Mouse (Mus musculus) stomach, embryonic 15.5 days (tissue): ENCODE measurements around the gene Mamstr. TPM values are rescaled to one million over a fixed set of nuclear protein-coding genes. Genes with fewer than 3 reads are reported as not detected.

Experiments used
- ATAC-seq: fragments of 200-750 bp; cut with Nextera tagmentation; 2 replicates; pipeline ENCODE4 v1.8.0; 2017; ENCODE audit warnings: low read depth, moderate number of reproducible peaks, moderate TSS enrichment; ENCODE audit not compliant: insufficient read depth, low FRiP score
- H3K27ac ChIP-seq: fragments of 300-500 bp; sonication (generic); 2 replicates; pipeline ENCODE4 v1.5.1; 2015; ENCODE audit warnings: mild to moderate bottlenecking, inconsistent platforms
- H3K27me3 ChIP-seq: fragments of 300-500 bp; sonication (generic); replicated peaks from 2 replicates; pipeline ENCODE4 v1.6.1; 2015; ENCODE audit warnings: inconsistent platforms
- H3K36me3 ChIP-seq: fragments of 300-500 bp; sonication (generic); 2 replicates; pipeline ENCODE4 v1.6.1; 2015; ENCODE audit warnings: inconsistent platforms
- H3K4me1 ChIP-seq: fragments of 300-500 bp; sonication (generic); 2 replicates; pipeline ENCODE4 v1.6.1; 2015; ENCODE audit warnings: inconsistent platforms
- H3K4me2 ChIP-seq: fragments of 300-500 bp; sonication (generic); 2 replicates; pipeline ENCODE4 v1.6.1; 2015; ENCODE audit warnings: mild to moderate bottlenecking, inconsistent platforms
- H3K4me3 ChIP-seq: fragments of 300-500 bp; sonication (generic); replicated peaks from 2 replicates; pipeline ENCODE4 v1.5.1; 2015; ENCODE audit warnings: inconsistent platforms
- H3K9ac ChIP-seq: fragments of 300-500 bp; sonication (generic); 2 replicates; pipeline ENCODE4 v1.6.1; 2015; ENCODE audit warnings: inconsistent platforms
- H3K9me3 ChIP-seq: fragments of 300-500 bp; sonication (generic); 2 replicates; pipeline ENCODE4 v1.6.1; 2016; ENCODE audit warnings: inconsistent platforms
- WGBS: fragments of 180-500 bp; shearing (Covaris S2); methylation state at CpG from one replicate; pipeline ENCODE4 v1.1.7; 2015; 5-methylcytosine and 5-hydroxymethylcytosine counted together
- polyA plus RNA-seq: library from polyadenylated mRNA; unstranded; fragments of >200 nt; fragmentation: Nextera tagmentation; extraction: Ambion mirVana; gene quantifications from 2 replicates; pipeline ENCODE4 v1.2.1, GENCODE M21; 2015

Mamstr gene
- 7.4 and 9.5 TPM in 2 replicates for polyA plus RNA-seq

- H3K9ac ChIP-seq = no peak within 1 kb of the TSS
- 0 out of 2 replicates have a peak within 1 kb of the TSS, but pooled peaks have one; percentile 88 for H3K27ac ChIP-seq
Observed at GRCm38 (mm10) chr7:45639561-45640027, at the start of gene Mamstr. TSS of gene Mamstr (plus strand) at chr7:45639977.

GRCm38 (mm10) chr7:45590874-45591273 is 48.9 kb upstream of the Mamstr start:
- no peak overlapping the region for H3K27ac ChIP-seq
- WGBS = 51% methylated on average over 3 of the region's 3 CpGs
- ATAC-seq = no peak
- H3K36me3 ChIP-seq = no peaks in the 10 kb centered on the region; the same call in 1 of the 2 replicates
- H3K4me3 ChIP-seq = no peak overlapping the region
- H3K9ac ChIP-seq = no peak overlapping the region
- peaks cover 3% of the 10 kb centered on the region; the same call in 1 of the 2 replicates for H3K4me1 ChIP-seq
- H3K4me2 ChIP-seq = no peak overlapping the region
- H3K9me3 ChIP-seq = no peaks in the 10 kb centered on the region
- H3K27me3 ChIP-seq = no peaks in the 10 kb centered on the region

More at GRCm38 (mm10) chr7:45639561-45640027, at the start of gene Mamstr:
- Histone ChIP-seq H3K27me3 (no peaks in the 10 kb centered on the region), H3K9me3 (no peaks in the 10 kb centered on the region), H3K4me2 (peak within 1 kb of the TSS; percentile 52; the same call in 1 of the 2 replicates), H3K36me3 (0 out of 2 replicates have a peak, but pooled peaks cover 7% of the 10 kb centered on the region), H3K4me3 (no peak within 1 kb of the TSS), H3K4me1 (peaks cover 45% of the 10 kb centered on the region)
- WGBS = 34% methylated on average over 19 of the region's 19 CpGs
- ATAC-seq = no peak

GRCm38 (mm10) chr7:45591880-45592279 is 47.9 kb upstream of the Mamstr start:
- Histone ChIP-seq H3K4me2 (no peak overlapping the region), H3K27me3 (no peaks in the 10 kb centered on the region), H3K4me3 (no peak overlapping the region), H3K9me3 (no peaks in the 10 kb centered on the region), H3K36me3 (no peaks in the 10 kb centered on the region), H3K27ac (no peak overlapping the region), H3K9ac (no peak overlapping the region), H3K4me1 (peaks cover 3% of the 10 kb centered on the region; the same call in 1 of the 2 replicates)
- 66% methylated on average over 7 of the region's 7 CpGs for WGBS
- ATAC-seq = no peak

- ATAC-seq = no peak
- Histone ChIP-seq H3K4me3 (no peak overlapping the region), H3K4me2 (no peak overlapping the region), H3K9me3 (no peaks in the 10 kb centered on the region), H3K9ac (no peak overlapping the region), H3K4me1 (peaks cover 3% of the 10 kb centered on the region; the same call in 1 of the 2 replicates), H3K36me3 (no peaks in the 10 kb centered on the region), H3K27ac (no peak overlapping the region), H3K27me3 (no peaks in the 10 kb centered on the region)
- WGBS = 20% methylated on average over 10 of the region's 10 CpGs
Observed at GRCm38 (mm10) chr7:45593118-45593815, 46.5 kb upstream of the Mamstr start.

- no peak for ATAC-seq
- no peak overlapping the region for H3K4me2 ChIP-seq
Observed at GRCm38 (mm10) chr7:45595176-45595575, 44.6 kb upstream of the Mamstr start.

GRCm38 (mm10) chr7:45596107-45596506 is 43.7 kb upstream of the Mamstr start:
- no peak overlapping the region for H3K4me2 ChIP-seq
- WGBS = 81% methylated on average over 1 of the region's 1 CpGs
- 0 out of 2 replicates have a peak, but pooled peaks cover 3% of the 10 kb centered on the region for H3K4me1 ChIP-seq
- H3K27me3 ChIP-seq = no peaks in the 10 kb centered on the region
- H3K9ac ChIP-seq = no peak overlapping the region
- no peaks in the 10 kb centered on the region for H3K9me3 ChIP-seq
- ATAC-seq = no peak
- H3K4me3 ChIP-seq = no peak overlapping the region
- no peak overlapping the region for H3K27ac ChIP-seq
- no peaks in the 10 kb centered on the region for H3K36me3 ChIP-seq

More at GRCm38 (mm10) chr7:45595176-45595575, 44.6 kb upstream of the Mamstr start:
- H3K9me3 ChIP-seq = no peaks in the 10 kb centered on the region
- H3K36me3 ChIP-seq = no peaks in the 10 kb centered on the region
- WGBS = 80% methylated on average over 4 of the region's 4 CpGs
- no peak overlapping the region for H3K27ac ChIP-seq
- no peaks in the 10 kb centered on the region for H3K27me3 ChIP-seq
- H3K4me3 ChIP-seq = no peak overlapping the region
- H3K4me1 ChIP-seq = 0 out of 2 replicates have a peak, but pooled peaks cover 3% of the 10 kb centered on the region
- H3K9ac ChIP-seq = no peak overlapping the region

GRCm38 (mm10) chr7:45597013-45597412 is 42.8 kb upstream of the Mamstr start:
- H3K9me3 ChIP-seq = no peaks in the 10 kb centered on the region
- no peak overlapping the region for H3K27ac ChIP-seq
- H3K4me3 ChIP-seq = no peak overlapping the region
- ATAC-seq = no peak
- no peak overlapping the region for H3K9ac ChIP-seq
- no peak overlapping the region for H3K4me2 ChIP-seq
- H3K36me3 ChIP-seq = no peaks in the 10 kb centered on the region
- H3K27me3 ChIP-seq = no peaks in the 10 kb centered on the region
- WGBS = 83% methylated on average over 5 of the region's 5 CpGs
- H3K4me1 ChIP-seq = peaks cover 3% of the 10 kb centered on the region; the same call in 1 of the 2 replicates

- ATAC-seq = no peak
- H3K36me3 ChIP-seq = no peaks in the 10 kb centered on the region
- no peaks in the 10 kb centered on the region for H3K27me3 ChIP-seq
- no peak overlapping the region for H3K4me3 ChIP-seq
- no peak overlapping the region for H3K27ac ChIP-seq
- H3K9me3 ChIP-seq = no peaks in the 10 kb centered on the region
- H3K4me1 ChIP-seq = peaks cover 3% of the 10 kb centered on the region; the same call in 1 of the 2 replicates
- WGBS = 93% methylated on average over 6 of the region's 6 CpGs
- no peak overlapping the region for H3K9ac ChIP-seq
- H3K4me2 ChIP-seq = no peak overlapping the region
Observed at GRCm38 (mm10) chr7:45597527-45597926, 42.2 kb upstream of the Mamstr start.

- H3K4me2 ChIP-seq = peak overlapping the region; percentile 12; the same call in 1 of the 2 replicates
- no peak overlapping the region for H3K4me3 ChIP-seq
- peaks cover 3% of the 10 kb centered on the region; the same call in 1 of the 2 replicates for H3K4me1 ChIP-seq
- ATAC-seq = peak; percentile 48; the same call in 1 of the 2 replicates
- no peaks in the 10 kb centered on the region for H3K9me3 ChIP-seq
- no peak overlapping the region for H3K27ac ChIP-seq
- no peaks in the 10 kb centered on the region for H3K36me3 ChIP-seq
- no peak overlapping the region for H3K9ac ChIP-seq
- no peaks in the 10 kb centered on the region for H3K27me3 ChIP-seq
- 42% methylated on average over 18 of the region's 18 CpGs for WGBS
Observed at GRCm38 (mm10) chr7:45598960-45599879, 40.6 kb upstream of the Mamstr start.

- no peak overlapping the region for H3K9ac ChIP-seq
- no peaks in the 10 kb centered on the region for H3K27me3 ChIP-seq
- WGBS = 68% methylated on average over 9 of the region's 9 CpGs
- H3K9me3 ChIP-seq = no peaks in the 10 kb centered on the region
- no peak overlapping the region for H3K4me3 ChIP-seq
- H3K4me1 ChIP-seq = no peaks in the 10 kb centered on the region; the same call in 1 of the 2 replicates
- no peaks in the 10 kb centered on the region for H3K36me3 ChIP-seq
- H3K4me2 ChIP-seq = no peak overlapping the region; the same call in 1 of the 2 replicates
- peak overlapping the region; percentile 67 for H3K27ac ChIP-seq
- ATAC-seq = no peak
Observed at GRCm38 (mm10) chr7:45605704-45606289, 34.0 kb upstream of the Mamstr start.

- H3K9me3 ChIP-seq = no peaks in the 10 kb centered on the region
- H3K4me2 ChIP-seq = no peak overlapping the region
- no peaks in the 10 kb centered on the region for H3K4me1 ChIP-seq
- ATAC-seq = no peak
- no peaks in the 10 kb centered on the region for H3K36me3 ChIP-seq
- WGBS = 45% methylated on average over 1 of the region's 1 CpGs
- H3K9ac ChIP-seq = no peak overlapping the region
- no peak overlapping the region for H3K4me3 ChIP-seq
- no peak overlapping the region for H3K27ac ChIP-seq
- no peaks in the 10 kb centered on the region for H3K27me3 ChIP-seq
Observed at GRCm38 (mm10) chr7:45609511-45609910, 30.3 kb upstream of the Mamstr start.
